Mouse (Mus musculus): ENCODE measurements at regions not wholly inside any gene's neighbourhood (a gene's known extent, or its start where the extent isn't known, plus 50 kb on each side); places are given as distances from the start of the nearest gene placed in this dataset.

DNA sequence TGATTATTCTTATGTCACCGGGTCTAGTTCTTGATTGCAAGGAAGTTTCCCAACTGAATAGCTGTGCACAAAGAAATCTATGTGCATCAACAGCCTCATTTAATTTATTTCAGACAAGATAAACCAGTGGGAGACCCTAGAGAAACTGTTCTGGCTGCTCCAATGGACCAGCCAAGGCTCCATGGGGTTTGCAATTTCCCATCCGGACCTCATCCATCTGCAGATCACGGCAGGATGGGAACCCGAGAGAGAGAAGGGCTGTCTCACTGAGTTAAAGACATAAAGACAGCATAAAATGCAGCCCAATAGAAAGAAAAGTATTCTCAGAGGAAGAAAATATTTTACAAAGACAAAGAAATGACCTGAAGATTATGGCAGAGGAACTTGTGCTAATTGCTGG lies 458.5 kb upstream of the Cdh10 start:
- DNase-seq (ENCODE audit: low read depth, low spot score) = no peak

- DNase-seq (ENCODE audit: low read depth, low spot score) = peak; percentile 4
Observed at GRCm38 (mm10) chr15:18399724-18400123, 419.0 kb upstream of the Cdh10 start.

DNA sequence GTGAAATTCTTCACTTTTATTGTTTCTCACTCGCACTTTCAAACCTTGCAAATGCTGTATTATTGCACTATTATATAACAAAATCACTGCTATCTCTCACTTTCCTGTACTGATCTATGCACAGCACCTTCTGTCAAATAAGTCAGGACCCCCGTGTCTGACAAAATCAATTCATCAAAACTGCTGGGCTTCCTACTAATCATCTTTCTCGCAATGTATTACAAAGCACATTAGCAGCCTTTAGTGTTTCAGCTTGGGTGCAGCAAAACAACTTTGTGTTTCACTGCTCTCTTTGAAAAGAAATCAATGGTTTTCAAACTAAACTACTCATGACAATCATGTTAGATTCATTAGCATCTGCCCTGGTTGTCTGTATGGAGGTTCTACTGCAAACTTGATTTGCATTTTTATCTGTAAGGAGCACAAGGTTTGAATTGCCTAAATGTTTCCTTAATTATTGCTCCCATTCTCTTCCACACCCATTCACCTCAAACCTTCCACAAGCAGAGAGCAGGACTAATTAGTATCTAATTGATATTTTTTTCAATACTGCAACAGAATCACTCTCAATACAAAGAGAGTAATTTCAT lies 418.4 kb upstream of the Cdh10 start:
- DNase-seq (ENCODE audit: low read depth, low spot score) = no peak

DNA sequence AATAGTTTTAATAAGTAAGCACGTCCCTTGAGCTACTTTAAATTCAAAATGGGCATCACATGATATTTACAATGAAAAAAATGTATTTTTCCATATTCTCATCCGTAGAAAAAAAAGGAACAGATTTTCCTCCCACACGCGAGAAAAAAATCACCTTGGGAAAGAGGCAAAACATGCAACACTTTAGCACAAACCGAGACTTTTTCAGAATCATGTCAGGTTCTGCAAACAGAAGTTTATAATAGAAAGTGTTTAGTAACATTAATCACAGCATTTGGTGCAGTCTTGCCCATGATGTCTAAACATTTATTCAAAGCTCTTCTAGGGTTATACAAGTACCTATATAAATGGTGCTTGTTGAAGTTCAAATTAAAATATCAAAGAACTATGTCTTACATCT lies 386.0 kb upstream of the Cdh10 start:
- no peak for DNase-seq (ENCODE audit: low read depth, low spot score)

- DNase-seq (ENCODE audit: low read depth, low spot score) = no peak
Observed at GRCm38 (mm10) chr15:18453801-18454200, 364.9 kb upstream of the Cdh10 start.

DNA sequence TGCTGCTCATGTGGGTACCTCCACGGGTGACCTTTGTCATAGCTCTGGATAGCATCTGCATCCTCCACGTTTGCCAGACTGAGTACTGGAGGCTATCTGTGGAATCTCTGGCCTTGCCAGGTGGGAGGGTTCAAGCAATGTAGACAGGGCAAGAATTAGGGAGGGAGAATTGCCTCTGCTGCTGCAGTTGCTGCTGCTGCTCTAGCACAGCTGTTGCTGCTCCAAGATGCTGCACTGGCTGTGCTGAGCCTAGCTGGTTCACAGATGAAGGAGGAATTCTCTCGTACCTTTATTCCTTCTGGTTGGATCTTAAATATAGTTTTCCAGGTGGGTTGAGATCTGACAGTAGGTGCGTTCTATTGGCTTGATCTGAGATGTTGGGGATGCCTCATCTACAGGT lies 336.4 kb upstream of the Cdh10 start:
- DNase-seq (ENCODE audit: low read depth, low spot score) = peak; percentile 27

- DNase-seq (ENCODE audit: low read depth, low spot score) = no peak
Observed at GRCm38 (mm10) chr15:18511606-18512005, 307.1 kb upstream of the Cdh10 start.

DNA sequence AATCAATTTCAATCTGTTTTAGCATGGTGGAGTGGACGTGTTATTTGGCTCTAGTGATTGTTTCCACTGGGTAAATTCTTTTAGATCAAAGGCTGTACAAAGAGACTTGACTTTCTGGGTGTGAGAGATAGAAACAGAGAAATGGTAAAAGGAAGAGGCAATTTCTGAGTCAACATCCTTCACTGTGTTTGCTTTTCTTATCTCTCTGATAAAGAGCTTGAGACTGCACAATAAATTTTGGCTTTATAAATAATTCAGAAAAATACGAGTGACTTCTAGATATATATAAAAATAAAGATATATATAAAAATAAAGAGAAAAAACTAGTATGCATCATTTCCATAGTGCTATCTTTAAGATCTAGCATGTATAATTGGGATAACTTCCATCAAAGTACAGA lies 301.0 kb upstream of the Cdh10 start:
- no peak for DNase-seq (ENCODE audit: low read depth, low spot score)

DNA sequence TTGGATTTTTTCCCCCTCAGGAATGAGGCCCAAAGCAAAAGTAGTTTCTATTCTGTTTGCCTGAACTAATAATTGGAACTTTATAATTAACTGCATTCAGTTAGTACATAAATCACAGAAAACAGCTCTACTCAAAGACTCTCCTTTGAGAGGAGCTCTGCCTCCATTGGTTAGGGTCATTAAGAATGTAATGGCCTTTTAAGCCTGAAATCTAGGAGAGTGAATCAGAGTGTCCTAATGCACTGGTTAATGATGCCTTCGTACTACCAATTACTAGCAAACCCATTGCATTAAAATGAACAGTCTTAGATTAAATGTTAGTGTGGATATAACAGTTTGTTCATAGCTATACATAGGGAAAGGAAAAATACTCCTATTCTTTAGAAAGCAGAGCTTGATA lies 262.3 kb upstream of the Cdh10 start:
- no peak for DNase-seq (ENCODE audit: low read depth, low spot score)
